Mouse (Mus musculus) liver, embryonic 11.5 days (tissue): ENCODE data around the gene Incenp. TPM values are rescaled to one million over a fixed set of nuclear protein-coding genes. Genes with fewer than 3 reads are reported as not detected.

Source experiments
- ATAC-seq: fragments of 200-750 bp; cut with Nextera tagmentation; replicated peaks from 2 replicates; pipeline ENCODE4 v1.8.0; 2017; ENCODE audit warnings: moderate number of reproducible peaks, mild to moderate bottlenecking, moderate TSS enrichment, moderate library complexity; ENCODE audit not compliant: low FRiP score
- DNase-seq: peaks from one replicate; pipeline ENCODE4 v3.0.0-alpha.2; 2017; ENCODE audit warnings: low spot score
- H3K27ac ChIP-seq: fragments of 300-500 bp; sonication (generic); 2 replicates; pipeline ENCODE4 v1.5.1; 2014; ENCODE audit warnings: mild to moderate bottlenecking, low read depth, low read length, control low read depth
- H3K27me3 ChIP-seq: fragments of 300-500 bp; sonication (generic); replicated peaks from 2 replicates; pipeline ENCODE4 v1.6.1; 2014; ENCODE audit warnings: low read length, mixed read lengths; ENCODE audit not compliant: control insufficient read depth, insufficient read depth
- H3K36me3 ChIP-seq: fragments of 300-500 bp; sonication (generic); 2 replicates; pipeline ENCODE4 v1.6.1; 2014; ENCODE audit warnings: mild to moderate bottlenecking, low read length, moderate library complexity, mixed read lengths; ENCODE audit not compliant: control insufficient read depth, insufficient read depth
- H3K4me1 ChIP-seq: fragments of 300-500 bp; sonication (generic); replicated peaks from 2 replicates; pipeline ENCODE4 v1.6.1; 2014; ENCODE audit warnings: low read length, mixed read lengths; ENCODE audit not compliant: control insufficient read depth, insufficient read depth
- H3K4me2 ChIP-seq: fragments of 300-500 bp; sonication (generic); 2 replicates; pipeline ENCODE4 v1.6.1; 2014; ENCODE audit warnings: mild to moderate bottlenecking, control low read depth, moderate library complexity
- H3K4me3 ChIP-seq: fragments of 300-500 bp; sonication (generic); 2 replicates; pipeline ENCODE4 v1.5.1; 2014; ENCODE audit warnings: low read depth, low read length, control low read depth
- H3K9ac ChIP-seq: fragments of 300-500 bp; sonication (generic); 2 replicates; pipeline ENCODE4 v1.6.1; 2014; ENCODE audit warnings: low read depth, low read length, control low read depth
- H3K9me3 ChIP-seq: fragments of 300-500 bp; sonication (generic); 2 replicates; pipeline ENCODE4 v1.6.1; 2016; ENCODE audit warnings: low read length, inconsistent platforms, mixed read lengths; ENCODE audit not compliant: control insufficient read depth
- WGBS: fragments of 180-500 bp; shearing (Covaris S2); extraction: QIAGEN DNeasy Blood & Tissue Kit; methylation state at CpG from one replicate; pipeline ENCODE4 v1.1.7; 2014; 5-methylcytosine and 5-hydroxymethylcytosine counted together
- polyA plus RNA-seq: library from polyadenylated mRNA; unstranded; fragments of >200 nt; fragmentation: Nextera tagmentation; extraction: Ambion mirVana; gene quantifications from 2 replicates; pipeline ENCODE4 v1.2.1, GENCODE M21; 2014

The Incenp gene
- 116 and 118 TPM in 2 replicates for polyA plus RNA-seq

- Histone ChIP-seq H3K9me3 (no peaks in the 10 kb centered on the region), H3K9ac (peak within 1 kb of the TSS; percentile 98), H3K4me3 (peak within 1 kb of the TSS; percentile 97), H3K4me2 (peak within 1 kb of the TSS; percentile 85), H3K27ac (peak within 1 kb of the TSS; percentile 94), H3K4me1 (peaks cover 35% of the 10 kb centered on the region), H3K27me3 (no peaks in the 10 kb centered on the region), H3K36me3 (peaks cover 10% of the 10 kb centered on the region)
- under 1% methylated on average over 58 of the region's 58 CpGs for WGBS
- peak; percentile 95 for ATAC-seq
- peak; percentile 90 for DNase-seq
Observed at GRCm38 (mm10) chr19:9899072-9899779, at the start of gene Incenp. TSS of gene Incenp (minus strand) at chr19:9899551.

GRCm38 (mm10) chr19:9946986-9947385 is 47.6 kb upstream of the Incenp start:
- Histone ChIP-seq H3K27me3 (no peaks in the 10 kb centered on the region), H3K9me3 (no peaks in the 10 kb centered on the region), H3K36me3 (no peaks in the 10 kb centered on the region), H3K4me3 (no peak overlapping the region), H3K4me1 (peaks cover 12% of the 10 kb centered on the region), H3K4me2 (no peak overlapping the region), H3K27ac (no peak overlapping the region), H3K9ac (no peak overlapping the region)
- 83% methylated on average over 3 of the region's 3 CpGs for WGBS
- no peak for DNase-seq
- ATAC-seq = no peak

GRCm38 (mm10) chr19:9945800-9946564 is 46.6 kb upstream of the Incenp start:
- Histone ChIP-seq H3K9me3 (no peaks in the 10 kb centered on the region), H3K9ac (no peak overlapping the region), H3K36me3 (no peaks in the 10 kb centered on the region), H3K27ac (no peak overlapping the region), H3K4me3 (no peak overlapping the region), H3K4me2 (no peak overlapping the region), H3K4me1 (peaks cover 15% of the 10 kb centered on the region), H3K27me3 (no peaks in the 10 kb centered on the region)
- WGBS = 80% methylated on average over 8 of the region's 8 CpGs
- DNase-seq (no peak), ATAC-seq (no peak)

GRCm38 (mm10) chr19:9942539-9943533 is 43.5 kb upstream of the Incenp start:
- no peaks in the 10 kb centered on the region for H3K9me3 ChIP-seq
- no peaks in the 10 kb centered on the region for H3K27me3 ChIP-seq
- ATAC-seq = no peak
- H3K4me2 ChIP-seq = no peak overlapping the region
- no peak overlapping the region for H3K4me3 ChIP-seq
- 0 out of 2 replicates have a peak overlapping the region, but pooled peaks have one; percentile 26 for H3K27ac ChIP-seq
- DNase-seq = no peak
- no peaks in the 10 kb centered on the region for H3K36me3 ChIP-seq
- peaks cover 29% of the 10 kb centered on the region for H3K4me1 ChIP-seq
- no peak overlapping the region for H3K9ac ChIP-seq
- 54% methylated on average over 10 of the region's 10 CpGs for WGBS

- 64% methylated on average over 1 of the region's 1 CpGs for WGBS
- no peak overlapping the region for H3K27ac ChIP-seq
- ATAC-seq (no peak), DNase-seq (no peak)
- H3K4me3 ChIP-seq = no peak overlapping the region
- H3K9ac ChIP-seq = no peak overlapping the region
- no peaks in the 10 kb centered on the region for H3K36me3 ChIP-seq
- no peak overlapping the region for H3K4me2 ChIP-seq
- H3K4me1 ChIP-seq = peaks cover 29% of the 10 kb centered on the region
- H3K27me3 ChIP-seq = no peaks in the 10 kb centered on the region
- no peaks in the 10 kb centered on the region for H3K9me3 ChIP-seq
Observed at GRCm38 (mm10) chr19:9941809-9942208, 42.5 kb upstream of the Incenp start.

GRCm38 (mm10) chr19:9940903-9941302 is 41.6 kb upstream of the Incenp start:
- H3K36me3 ChIP-seq = no peaks in the 10 kb centered on the region
- no peak for ATAC-seq
- 60% methylated on average over 4 of the region's 4 CpGs for WGBS
- H3K4me1 ChIP-seq = peaks cover 29% of the 10 kb centered on the region
- H3K4me2 ChIP-seq = no peak overlapping the region
- no peak overlapping the region for H3K4me3 ChIP-seq
- DNase-seq = no peak
- no peak overlapping the region for H3K9ac ChIP-seq
- H3K27me3 ChIP-seq = no peaks in the 10 kb centered on the region
- no peak overlapping the region for H3K27ac ChIP-seq
- H3K9me3 ChIP-seq = no peaks in the 10 kb centered on the region

GRCm38 (mm10) chr19:9939841-9940240 is 40.5 kb upstream of the Incenp start:
- Histone ChIP-seq H3K4me3 (no peak overlapping the region), H3K4me2 (no peak overlapping the region), H3K36me3 (no peaks in the 10 kb centered on the region), H3K27me3 (no peaks in the 10 kb centered on the region), H3K9ac (no peak overlapping the region), H3K4me1 (peaks cover 29% of the 10 kb centered on the region), H3K27ac (no peak overlapping the region), H3K9me3 (no peaks in the 10 kb centered on the region)
- ATAC-seq (no peak), DNase-seq (no peak)
- 75% methylated on average over 7 of the region's 7 CpGs for WGBS

- Histone ChIP-seq H3K36me3 (no peaks in the 10 kb centered on the region), H3K9me3 (no peaks in the 10 kb centered on the region), H3K9ac (peak overlapping the region; percentile 34; the same call in 1 of the 2 replicates), H3K4me1 (peaks cover 29% of the 10 kb centered on the region), H3K4me3 (peak overlapping the region; percentile 29), H3K27ac (peak overlapping the region; percentile 52), H3K27me3 (no peaks in the 10 kb centered on the region), H3K4me2 (peak overlapping the region; percentile 71)
- DNase-seq = peak; percentile 58
- peak; percentile 71 for ATAC-seq
- 33% methylated on average over 13 of the region's 13 CpGs for WGBS
Observed at GRCm38 (mm10) chr19:9938824-9939303, 39.5 kb upstream of the Incenp start.
